Mouse (Mus musculus) ES-Bruce4 (cell line): ENCODE results near the gene Unc13b. TPM values are rescaled to one million over a fixed set of nuclear protein-coding genes. Genes with fewer than 3 reads are reported as not detected.

ENCODE experiments used
- H3K27ac ChIP-seq: 2 replicates; pipeline ENCODE4 v1.5.1; 2012; ENCODE audit warnings: low read length, inconsistent platforms; ENCODE audit not compliant: insufficient read depth
- H3K27me3 ChIP-seq: 2 replicates; pipeline ENCODE4 v1.6.1; 2012; ENCODE audit warnings: mild to moderate bottlenecking, low read length, inconsistent platforms; ENCODE audit not compliant: control insufficient read depth, poor library complexity, insufficient read depth, severe bottlenecking
- H3K36me3 ChIP-seq: 2 replicates; pipeline ENCODE4 v1.6.1; 2012; ENCODE audit warnings: inconsistent platforms, mild to moderate bottlenecking, low read length, moderate library complexity; ENCODE audit not compliant: control insufficient read depth, poor library complexity, insufficient read depth, severe bottlenecking
- H3K4me1 ChIP-seq: one replicate; pipeline ENCODE4 v1.8.1; 2011; ENCODE audit warnings: low read length; ENCODE audit not compliant: control insufficient read depth, insufficient read depth
- H3K4me3 ChIP-seq: 2 replicates; pipeline ENCODE4 v1.5.1; 2011; ENCODE audit warnings: low read depth, mild to moderate bottlenecking, low read length
- H3K9ac ChIP-seq: 2 replicates; pipeline ENCODE4 v1.6.1; 2012; ENCODE audit warnings: low read depth, mild to moderate bottlenecking, inconsistent platforms; ENCODE audit not compliant: poor library complexity, severe bottlenecking
- H3K9me3 ChIP-seq: replicated peaks from 2 replicates; pipeline ENCODE4 v1.6.1; 2012; ENCODE audit warnings: mild to moderate bottlenecking, low read length, inconsistent platforms; ENCODE audit not compliant: control insufficient read depth, poor library complexity, insufficient read depth, severe bottlenecking
- CTCF ChIP-seq: IDR thresholded peaks from one replicate; pipeline ENCODE4 v1.8.1; 2011; ENCODE audit warnings: low read depth, low read length
- EP300 ChIP-seq: IDR thresholded peaks from 2 replicates; pipeline ENCODE4 v1.6.1; 2011; ENCODE audit warnings: low read depth, low read length; ENCODE audit not compliant: insufficient read depth
- POLR2A ChIP-seq: IDR thresholded peaks from one replicate; pipeline ENCODE4 v1.8.1; 2011; ENCODE audit warnings: low read length; ENCODE audit not compliant: insufficient read depth
- polyA plus RNA-seq: library from polyadenylated mRNA; stranded (reverse); fragments of >200 nt; gene quantifications from 2 replicates; pipeline ENCODE4 v1.2.4, GENCODE M21; 2011; ENCODE audit warnings: low read depth; ENCODE audit not compliant: missing spikeins, insufficient read depth, insufficient read length

Gene Unc13b
- polyA plus RNA-seq, 1 experiment, result 23.1 TPM

GRCm38 (mm10) chr4:43287305-43287704, 228.6 kb downstream of the Unc13b start:
- Histone ChIP-seq H3K27me3 (no peaks in the 10 kb centered on the region), H3K9me3 (peaks cover 3% of the 10 kb centered on the region), H3K9ac (no peak overlapping the region), H3K4me1 (no peaks in the 10 kb centered on the region), H3K4me3 (no peak overlapping the region), H3K36me3 (no peaks in the 10 kb centered on the region), H3K27ac (no peak overlapping the region)
- no peak for TF ChIP-seq POLR2A
- no peak for TF ChIP-seq EP300
- no peak for TF ChIP-seq CTCF

DNA sequence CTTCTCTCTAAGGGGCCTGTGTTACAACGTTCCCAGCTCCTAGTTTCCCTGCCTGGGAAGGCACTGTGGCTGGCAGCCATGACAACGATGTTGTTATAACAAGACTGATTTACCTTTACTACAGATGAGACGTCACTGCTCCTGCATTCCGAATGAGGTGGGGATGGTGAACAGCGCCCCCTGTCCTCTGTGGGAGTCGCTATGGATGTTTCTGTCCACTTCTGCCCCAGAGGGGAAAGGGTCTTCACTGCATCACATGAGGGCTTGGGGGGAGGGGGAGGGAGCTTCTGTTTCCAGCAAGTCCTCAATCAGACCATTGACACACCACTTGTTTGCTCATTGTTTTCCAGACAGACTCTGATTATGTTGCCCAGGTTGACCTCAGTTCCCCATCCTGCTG, 235.2 kb downstream of the Unc13b start:
- Histone ChIP-seq H3K4me3 (no peak overlapping the region), H3K9ac (no peak overlapping the region), H3K9me3 (0 out of 2 replicates have a peak, but pooled peaks cover 2% of the 10 kb centered on the region), H3K27me3 (no peaks in the 10 kb centered on the region), H3K36me3 (no peaks in the 10 kb centered on the region), H3K27ac (no peak overlapping the region), H3K4me1 (no peaks in the 10 kb centered on the region)
- TF ChIP-seq CTCF (peak; percentile 52), EP300 (no peak)

GRCm38 (mm10) chr4:43309696-43310338, 251.1 kb downstream of the Unc13b start:
- Histone ChIP-seq H3K27me3 (no peaks in the 10 kb centered on the region), H3K4me1 (no peaks in the 10 kb centered on the region), H3K27ac (no peak overlapping the region), H3K4me3 (no peak overlapping the region), H3K36me3 (no peaks in the 10 kb centered on the region), H3K9ac (no peak overlapping the region), H3K9me3 (no peaks in the 10 kb centered on the region)
- TF ChIP-seq CTCF (no peak), POLR2A (no peak), EP300 (no peak)

Other genes starting within 250 kb of the Unc13b start
- not detected in 2 replicates for gene Fam205a1, start 205.1 kb upstream of the Unc13b start, polyA plus RNA-seq
- gene Gm12394, start 202.2 kb upstream of the Unc13b start, polyA plus RNA-seq, result not detected in 2 replicates
- gene Fam205c, start 184.7 kb upstream of the Unc13b start, polyA plus RNA-seq, result not detected in 2 replicates
- 0.10 TPM in 1 of 2 replicates, not detected in the other for gene Phf24, start 142.3 kb upstream of the Unc13b start, polyA plus RNA-seq
- 27.2 and 28.9 TPM in 2 replicates for gene Dnajb5, start 109.1 kb upstream of the Unc13b start, polyA plus RNA-seq
- gene 1700022I11Rik, start 89.3 kb upstream of the Unc13b start, polyA plus RNA-seq, result not detected in 2 replicates
- 384 and 390 TPM in 2 replicates for gene Vcp, start 58.4 kb upstream of the Unc13b start, polyA plus RNA-seq
- 12.8 and 13.8 TPM in 2 replicates for gene Fancg, start 48.4 kb upstream of the Unc13b start, polyA plus RNA-seq
- gene Pigo, start 33.1 kb upstream of the Unc13b start, polyA plus RNA-seq, result 22.3 and 25.5 TPM in 2 replicates
- 177 and 187 TPM in 2 replicates for gene Stoml2, start 27.2 kb upstream of the Unc13b start, polyA plus RNA-seq
- gene Fam214b, start 12.7 kb upstream of the Unc13b start, polyA plus RNA-seq, result 11.0 and 13.2 TPM in 2 replicates
- gene Atp8b5, start 208.2 kb downstream of the Unc13b start, polyA plus RNA-seq, result 0.21 and 1.4 TPM in 2 replicates